Mouse (Mus musculus): Measurements from ENCODE around the gene Plppr3. TPM values are rescaled to one million over a fixed set of nuclear protein-coding genes. Genes with fewer than 3 reads are reported as not detected.

Gene Plppr3
- polyA plus RNA-seq (2014; fragmentation: Nextera tagmentation; extraction: Ambion mirVana), result 131 and 146 TPM in 2 replicates

DNA sequence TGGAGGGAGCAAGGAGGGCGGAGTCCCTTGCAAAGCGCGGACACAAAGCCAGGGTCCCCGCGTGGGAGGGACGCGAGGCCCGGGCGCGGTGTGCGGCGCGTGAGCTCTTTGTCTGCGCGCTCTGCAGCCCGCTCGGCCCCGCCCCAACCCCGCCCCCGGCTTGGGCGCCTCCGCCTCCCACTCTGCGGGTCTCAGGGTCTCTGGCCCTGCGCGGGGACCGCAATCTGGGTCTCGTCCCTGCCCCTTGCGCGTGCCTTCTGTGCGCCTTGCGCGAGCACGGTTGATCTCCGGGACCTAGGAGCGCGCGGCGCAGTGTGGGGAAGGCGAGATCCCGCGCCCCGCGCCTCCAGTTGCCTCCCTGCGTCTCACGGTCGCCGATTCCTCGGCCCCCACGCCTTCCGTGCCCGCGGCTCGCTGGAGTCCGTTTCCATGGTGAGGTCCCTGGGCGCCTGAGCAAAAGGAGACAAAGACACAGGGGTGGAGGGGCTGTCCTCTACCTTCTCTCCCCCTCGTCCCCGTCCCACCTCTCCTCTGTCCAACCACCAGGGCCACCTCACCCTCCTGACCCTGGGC lies at the start of gene Plppr3, which contains the start of gene Prtn3:
Plppr3 (minus strand) TSS at position 345 of the 573 bp plus-strand sequence.
Prtn3 (plus strand) TSS at position 187 of the 573 bp plus-strand sequence.
- H3K36me3 ChIP-seq (ENCODE audit: control insufficient read depth, insufficient read depth, low read length), result peaks cover 4% of the 10 kb centered on the region
- peak within 1 kb of the TSS; percentile 79 for H3K4me2 ChIP-seq (ENCODE audit: low read depth, low read length, severe bottlenecking)
- DNase-seq (ENCODE audit: low spot score) (peak; percentile 91), ATAC-seq (replicated peaks; ENCODE audit: low FRiP score) (peak; percentile 89)
- H3K4me1 ChIP-seq (replicated peaks; ENCODE audit: control insufficient read depth, insufficient read depth, low read length), result peaks cover 10% of the 10 kb centered on the region; the same call in 1 of the 2 replicates
- H3K9ac ChIP-seq (ENCODE audit: low read length), result peak within 1 kb of the TSS; percentile 97
- H3K27me3 ChIP-seq (ENCODE audit: control insufficient read depth, insufficient read depth, low read length), result no peaks in the 10 kb centered on the region
- no peaks in the 10 kb centered on the region for H3K9me3 ChIP-seq (ENCODE audit: control insufficient read depth, low read length)
- H3K27ac ChIP-seq (ENCODE audit: low read depth, low read length), result peak within 1 kb of the TSS; percentile 78
- under 1% methylated on average over 48 of the region's 57 CpGs for WGBS
- H3K4me3 ChIP-seq (ENCODE audit: low read depth, low read length), result peak within 1 kb of the TSS; percentile 78

DNA sequence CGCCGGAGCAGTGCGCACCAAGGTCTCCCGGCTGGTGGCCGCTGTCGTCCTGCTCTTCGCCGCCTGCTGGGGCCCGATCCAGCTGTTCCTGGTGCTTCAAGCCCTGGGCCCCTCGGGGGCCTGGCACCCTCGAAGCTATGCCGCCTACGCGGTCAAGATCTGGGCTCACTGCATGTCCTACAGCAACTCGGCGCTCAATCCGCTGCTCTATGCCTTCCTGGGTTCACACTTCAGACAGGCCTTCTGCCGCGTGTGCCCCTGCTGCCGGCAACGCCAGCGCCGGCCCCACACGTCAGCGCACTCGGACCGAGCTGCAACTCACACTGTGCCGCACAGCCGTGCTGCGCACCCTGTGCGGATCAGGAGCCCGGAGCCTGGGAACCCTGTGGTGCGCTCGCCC lies 47.1 kb upstream of the Plppr3 start:
- Histone ChIP-seq H3K9ac (ENCODE audit: low read length) (no peak overlapping the region), H3K9me3 (ENCODE audit: control insufficient read depth, low read length) (no peaks in the 10 kb centered on the region), H3K4me3 (ENCODE audit: low read depth, low read length) (peak overlapping the region; percentile 17; the same call in 1 of the 2 replicates), H3K4me2 (ENCODE audit: low read depth, low read length, severe bottlenecking) (peak overlapping the region; percentile 21; the same call in 1 of the 2 replicates), H3K4me1 (replicated peaks; ENCODE audit: control insufficient read depth, insufficient read depth, low read length) (peaks cover 14% of the 10 kb centered on the region; the same call in 1 of the 2 replicates), H3K36me3 (ENCODE audit: control insufficient read depth, insufficient read depth, low read length) (no peaks in the 10 kb centered on the region), H3K27ac (ENCODE audit: low read depth, low read length) (no peak overlapping the region), H3K27me3 (ENCODE audit: control insufficient read depth, insufficient read depth, low read length) (peaks cover 65% of the 10 kb centered on the region)
- DNase-seq (ENCODE audit: low spot score) (no peak), ATAC-seq (replicated peaks; ENCODE audit: low FRiP score) (no peak)
- WGBS, result 1% methylated on average over 34 of the region's 34 CpGs

DNA sequence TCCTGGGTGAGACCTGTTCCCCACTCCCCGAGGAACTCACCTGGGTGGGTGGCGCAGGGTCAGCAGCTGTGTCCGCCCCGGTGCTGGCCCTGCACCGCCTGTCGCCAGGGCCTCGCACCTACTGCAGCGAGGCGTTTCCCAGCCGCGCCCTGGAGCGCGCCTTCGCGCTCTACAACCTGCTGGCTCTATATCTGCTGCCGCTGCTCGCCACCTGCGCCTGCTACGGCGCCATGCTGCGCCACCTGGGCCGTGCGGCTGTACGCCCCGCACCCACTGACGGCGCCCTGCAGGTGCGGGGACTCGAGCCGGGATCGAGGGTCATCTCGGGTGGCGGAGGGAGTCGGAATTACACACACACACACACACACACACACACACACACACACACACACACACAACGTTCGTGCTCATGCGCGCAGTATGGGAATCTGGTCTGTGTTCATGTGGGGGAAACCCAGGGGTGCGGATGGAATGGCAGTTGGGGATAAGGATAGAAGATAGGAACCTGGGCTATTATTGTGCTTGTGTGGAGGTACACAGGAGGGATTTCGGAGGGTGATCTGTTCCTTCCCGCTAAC lies 46.6 kb upstream of the Plppr3 start, which contains the start of gene R3hdm4:
R3hdm4 (minus strand) TSS at position 251 of the 578 bp plus-strand sequence.
- no peak within 1 kb of the TSS for H3K27ac ChIP-seq (ENCODE audit: low read depth, low read length)
- H3K4me1 ChIP-seq (replicated peaks; ENCODE audit: control insufficient read depth, insufficient read depth, low read length), result peaks cover 14% of the 10 kb centered on the region; the same call in 1 of the 2 replicates
- ATAC-seq (replicated peaks; ENCODE audit: low FRiP score), result no peak

DNA sequence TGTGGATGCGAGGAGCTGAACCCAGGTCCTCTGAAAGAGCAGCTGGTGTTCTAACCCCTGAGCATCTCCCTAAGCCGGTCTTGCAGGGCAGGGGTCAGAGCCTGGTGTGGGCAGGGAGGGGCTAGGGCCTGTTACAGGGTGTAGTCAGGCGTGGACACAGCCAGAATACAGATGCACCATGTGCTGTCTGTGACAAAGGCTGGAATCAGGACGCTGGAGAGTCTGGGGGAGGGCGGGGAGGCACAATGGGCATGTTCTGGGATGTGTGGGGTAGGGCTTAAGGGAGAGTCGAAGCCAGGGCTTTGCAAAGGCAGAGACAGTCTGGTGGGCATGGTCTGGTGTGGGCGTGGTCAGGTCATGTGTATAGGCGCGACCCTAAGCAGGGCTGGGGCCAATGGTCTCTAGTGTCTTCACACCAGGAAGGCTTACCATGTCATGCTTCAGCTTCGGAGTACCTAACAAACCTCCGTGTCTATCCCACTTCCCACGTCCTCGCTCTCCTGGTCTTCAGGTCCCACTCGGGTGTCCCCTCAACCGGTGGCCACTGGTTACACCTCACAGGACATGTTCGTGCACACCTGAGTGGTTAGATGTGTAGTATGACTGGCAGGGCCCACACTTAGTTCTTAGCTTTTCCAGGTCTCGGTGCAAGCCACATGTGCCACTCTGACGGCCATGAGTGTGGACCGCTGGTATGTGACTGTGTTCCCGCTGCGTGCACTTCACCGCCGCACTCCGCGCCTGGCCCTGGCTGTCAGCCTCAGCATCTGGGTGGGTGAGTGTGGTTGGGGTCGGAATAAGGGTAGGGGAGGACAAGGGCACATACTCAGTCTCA lies 45.8 kb upstream of the Plppr3 start:
- H3K36me3 ChIP-seq (ENCODE audit: control insufficient read depth, insufficient read depth, low read length), result no peaks in the 10 kb centered on the region
- no peak overlapping the region for H3K4me3 ChIP-seq (ENCODE audit: low read depth, low read length)
- WGBS, result 17% methylated on average over 26 of the region's 26 CpGs
- H3K4me2 ChIP-seq (ENCODE audit: low read depth, low read length, severe bottlenecking), result no peak overlapping the region
- peaks cover 65% of the 10 kb centered on the region for H3K27me3 ChIP-seq (ENCODE audit: control insufficient read depth, insufficient read depth, low read length)
- DNase-seq (ENCODE audit: low spot score), result no peak
- no peak overlapping the region for H3K27ac ChIP-seq (ENCODE audit: low read depth, low read length)
- no peak overlapping the region for H3K9ac ChIP-seq (ENCODE audit: low read length)
- no peaks in the 10 kb centered on the region for H3K9me3 ChIP-seq (ENCODE audit: control insufficient read depth, low read length)
- ATAC-seq (replicated peaks; ENCODE audit: low FRiP score), result peak; percentile 25; the same call in 1 of the 2 replicates
- peaks cover 20% of the 10 kb centered on the region for H3K4me1 ChIP-seq (replicated peaks; ENCODE audit: control insufficient read depth, insufficient read depth, low read length)

More for the DNA sequence above, 46.6 kb upstream of the Plppr3 start, which contains the start of gene R3hdm4:
- Histone ChIP-seq H3K27me3 (ENCODE audit: control insufficient read depth, insufficient read depth, low read length) (peaks cover 65% of the 10 kb centered on the region), H3K4me3 (ENCODE audit: low read depth, low read length) (peak within 1 kb of the TSS; percentile 17; the same call in 1 of the 2 replicates), H3K4me2 (ENCODE audit: low read depth, low read length, severe bottlenecking) (peak within 1 kb of the TSS; percentile 21; the same call in 1 of the 2 replicates), H3K9me3 (ENCODE audit: control insufficient read depth, low read length) (no peaks in the 10 kb centered on the region), H3K9ac (ENCODE audit: low read length) (no peak within 1 kb of the TSS), H3K36me3 (ENCODE audit: control insufficient read depth, insufficient read depth, low read length) (no peaks in the 10 kb centered on the region)
- no peak for DNase-seq (ENCODE audit: low spot score)
- 4% methylated on average over 41 of the region's 41 CpGs for whole genome bisulfite sequencing

DNA sequence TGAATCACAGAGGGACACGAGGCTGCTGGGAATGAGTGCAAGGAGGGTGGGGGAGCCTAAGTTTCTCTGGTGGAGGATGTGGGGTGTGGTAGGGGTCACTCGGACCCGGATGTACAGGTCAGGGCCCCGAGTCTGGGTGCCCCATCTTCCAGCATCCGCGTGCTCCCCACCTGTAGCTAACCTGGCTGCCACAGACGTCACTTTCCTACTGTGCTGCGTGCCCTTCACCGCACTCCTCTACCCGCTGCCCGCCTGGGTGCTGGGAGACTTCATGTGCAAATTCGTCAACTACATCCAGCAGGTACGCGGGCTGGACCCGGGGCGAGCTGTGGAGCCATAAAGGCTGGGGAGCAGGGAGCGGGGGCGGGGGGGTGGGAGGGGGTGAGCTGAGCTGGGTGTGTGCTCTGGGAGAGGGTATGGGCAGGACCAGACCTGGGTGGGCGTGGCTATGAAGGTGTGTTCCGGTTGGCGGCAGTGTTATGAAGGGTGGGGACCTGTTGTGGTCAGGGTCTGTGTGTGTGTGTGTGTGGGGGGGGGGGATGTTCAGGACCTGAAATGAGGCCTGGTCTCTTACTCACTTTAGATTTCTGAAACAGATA lies 44.9 kb upstream of the Plppr3 start:
- no peak overlapping the region for H3K27ac ChIP-seq (ENCODE audit: low read depth, low read length)
- H3K9ac ChIP-seq (ENCODE audit: low read length), result no peak overlapping the region
- 4% methylated on average over 21 of the region's 21 CpGs for WGBS
- no peaks in the 10 kb centered on the region for H3K36me3 ChIP-seq (ENCODE audit: control insufficient read depth, insufficient read depth, low read length)
- no peaks in the 10 kb centered on the region for H3K9me3 ChIP-seq (ENCODE audit: control insufficient read depth, low read length)
- DNase-seq (ENCODE audit: low spot score), result no peak
- no peak for ATAC-seq (replicated peaks; ENCODE audit: low FRiP score)
- peaks cover 21% of the 10 kb centered on the region for H3K4me1 ChIP-seq (replicated peaks; ENCODE audit: control insufficient read depth, insufficient read depth, low read length)
- H3K4me2 ChIP-seq (ENCODE audit: low read depth, low read length, severe bottlenecking), result 0 out of 2 replicates have a peak overlapping the region, but pooled peaks have one; percentile 11
- peaks cover 65% of the 10 kb centered on the region for H3K27me3 ChIP-seq (ENCODE audit: control insufficient read depth, insufficient read depth, low read length)
- no peak overlapping the region; the same call in 1 of the 2 replicates for H3K4me3 ChIP-seq (ENCODE audit: low read depth, low read length)

DNA sequence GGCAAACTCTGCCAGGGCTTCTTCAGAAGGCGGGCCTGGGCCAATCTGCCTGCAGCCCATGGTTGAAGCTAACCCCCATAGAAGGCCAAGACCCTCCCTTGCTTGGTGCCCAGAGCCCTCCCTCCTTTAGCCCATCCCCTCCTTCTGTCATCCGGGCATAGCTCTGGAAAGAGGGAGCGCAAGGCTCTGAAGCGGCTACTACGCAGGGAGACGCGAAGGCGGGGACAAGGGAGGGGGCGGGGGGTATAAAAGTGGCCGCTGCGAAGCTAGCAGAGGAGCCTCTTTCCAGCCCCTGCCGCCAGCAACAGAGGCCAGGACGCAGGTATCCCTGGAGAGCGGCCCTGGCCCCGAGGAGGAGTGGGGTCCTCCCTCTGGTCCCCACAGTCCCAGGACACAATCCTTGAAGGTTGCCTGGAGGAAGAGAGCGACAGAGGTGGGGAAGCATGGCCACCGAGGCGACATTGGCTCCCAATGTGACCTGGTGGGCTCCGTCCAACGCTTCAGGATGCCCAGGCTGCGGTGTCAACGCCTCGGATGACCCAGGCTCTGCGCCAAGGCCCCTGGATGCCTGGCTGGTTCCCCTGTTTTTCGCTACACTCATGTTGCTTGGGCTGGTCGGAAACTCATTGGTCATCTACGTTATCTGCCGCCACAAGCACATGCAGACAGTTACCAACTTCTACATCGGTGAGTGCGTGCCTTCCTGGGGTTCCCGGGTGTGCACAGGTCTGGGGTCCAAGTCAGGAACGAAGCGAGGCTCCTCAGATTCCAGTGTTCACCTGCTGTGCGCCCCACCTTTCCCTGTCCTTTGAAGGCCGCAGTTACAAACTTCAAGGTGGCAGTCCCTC lies 44.0 kb upstream of the Plppr3 start:
- Histone ChIP-seq H3K4me2 (ENCODE audit: low read depth, low read length, severe bottlenecking) (no peak overlapping the region), H3K4me3 (ENCODE audit: low read depth, low read length) (no peak overlapping the region), H3K36me3 (ENCODE audit: control insufficient read depth, insufficient read depth, low read length) (no peaks in the 10 kb centered on the region), H3K27ac (ENCODE audit: low read depth, low read length) (no peak overlapping the region), H3K27me3 (ENCODE audit: control insufficient read depth, insufficient read depth, low read length) (peaks cover 63% of the 10 kb centered on the region), H3K9ac (ENCODE audit: low read length) (no peak overlapping the region), H3K4me1 (replicated peaks; ENCODE audit: control insufficient read depth, insufficient read depth, low read length) (peaks cover 21% of the 10 kb centered on the region), H3K9me3 (ENCODE audit: control insufficient read depth, low read length) (no peaks in the 10 kb centered on the region)
- DNase-seq (ENCODE audit: low spot score) (no peak), ATAC-seq (replicated peaks; ENCODE audit: low FRiP score) (no peak)
- WGBS, result 3% methylated on average over 34 of the region's 35 CpGs

DNA sequence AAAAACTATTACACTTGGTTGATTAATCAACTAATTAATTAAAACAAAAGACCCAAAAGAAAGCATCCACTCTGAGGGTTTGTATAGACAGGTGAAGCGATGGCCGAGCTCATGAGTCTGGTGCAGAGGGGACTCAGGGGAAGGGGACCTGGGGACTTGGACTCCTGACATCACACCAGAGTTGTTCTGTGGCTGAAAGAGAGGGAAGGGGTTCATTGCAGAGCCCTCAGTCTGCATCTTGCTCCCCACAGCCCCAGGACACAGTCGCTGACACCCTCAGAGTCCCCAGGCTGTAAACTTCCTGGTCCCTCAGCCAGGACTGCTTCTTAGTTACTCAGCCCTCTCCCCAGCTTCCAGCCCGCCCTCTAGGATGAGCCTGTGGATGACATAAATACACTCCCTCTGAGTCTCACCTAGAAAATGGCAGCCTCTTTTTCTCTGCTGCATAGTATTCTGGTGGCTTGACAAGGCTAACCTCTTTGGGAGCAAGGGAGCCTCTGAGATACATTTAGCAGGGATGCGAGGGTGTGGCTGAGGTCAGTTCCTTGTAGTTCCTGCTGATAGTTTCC lies 43.2 kb upstream of the Plppr3 start:
- WGBS, result 63% methylated on average over 5 of the region's 5 CpGs
- Histone ChIP-seq H3K4me3 (ENCODE audit: low read depth, low read length) (no peak overlapping the region), H3K4me1 (replicated peaks; ENCODE audit: control insufficient read depth, insufficient read depth, low read length) (peaks cover 21% of the 10 kb centered on the region), H3K9me3 (ENCODE audit: control insufficient read depth, low read length) (no peaks in the 10 kb centered on the region), H3K9ac (ENCODE audit: low read length) (no peak overlapping the region), H3K27ac (ENCODE audit: low read depth, low read length) (no peak overlapping the region), H3K4me2 (ENCODE audit: low read depth, low read length, severe bottlenecking) (no peak overlapping the region; the same call in 1 of the 2 replicates), H3K27me3 (ENCODE audit: control insufficient read depth, insufficient read depth, low read length) (peaks cover 55% of the 10 kb centered on the region), H3K36me3 (ENCODE audit: control insufficient read depth, insufficient read depth, low read length) (no peaks in the 10 kb centered on the region)
- ATAC-seq (replicated peaks; ENCODE audit: low FRiP score) (no peak), DNase-seq (ENCODE audit: low spot score) (no peak)

Measured in forebrain, embryonic 11.5 days (tissue).